In the genomic region with DNA sequence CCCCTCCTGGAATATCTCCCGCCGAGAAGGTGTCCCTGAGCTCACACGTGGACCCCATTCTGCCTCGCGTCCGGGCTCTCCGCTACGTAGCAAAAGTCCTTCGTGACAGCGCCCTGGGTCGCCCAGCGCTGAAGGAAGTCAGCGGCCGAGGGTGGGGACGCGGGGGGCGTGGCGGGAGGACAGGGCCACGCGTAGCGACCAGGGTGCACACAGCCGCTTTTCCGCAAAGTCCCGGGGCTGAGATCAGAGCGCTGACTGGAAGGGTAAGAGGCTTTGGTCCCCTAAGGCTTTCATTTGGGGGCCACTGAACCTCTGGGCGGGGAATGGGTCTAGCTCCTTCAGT, we compare ENCODE assay signal across 8 mouse cellular contexts. TPM values are rescaled to one million over a fixed set of nuclear protein-coding genes. Genes with fewer than 3 reads are reported as not detected.
DNase-seq lines count a peak whose midpoint lies in the region; ATAC-seq and TF ChIP-seq lines count a peak whose summit lies in the region.

No protein-coding gene starts in this region.

- H3K36me3 ChIP-seq in hindbrain, embryonic 15.5 days: no peaks in the 10 kb centered on the region
- no peaks in the 10 kb centered on the region for H3K36me3 ChIP-seq in liver, embryonic 13.5 days

- H3K4me1 ChIP-seq in hindbrain, embryonic 15.5 days (replicated peaks): peaks cover 10% of the 10 kb centered on the region
- H3K4me1 ChIP-seq in liver, embryonic 13.5 days (replicated peaks): peaks cover 22% of the 10 kb centered on the region

- peak overlapping the region; percentile 94 for H3K4me2 ChIP-seq in hindbrain, embryonic 15.5 days
- H3K4me2 ChIP-seq in liver, embryonic 13.5 days: peak overlapping the region; percentile 69

- under 1% methylated on average over 26 of the region's 26 CpGs for WGBS in hindbrain, embryonic 15.5 days
- 2% methylated on average over 26 of the region's 26 CpGs for WGBS in liver, embryonic 13.5 days (ENCODE audit: insufficient replicate concordance)

- no peak for TF ChIP-seq CTCF in gastrocnemius, adult 2 months (IDR thresholded peaks at IDR 0.05)

- H3K27me3 ChIP-seq in hindbrain, embryonic 15.5 days: peaks cover 23% of the 10 kb centered on the region
- peaks cover 21% of the 10 kb centered on the region for H3K27me3 ChIP-seq in liver, embryonic 13.5 days

- no peak for ATAC-seq in hindbrain, embryonic 15.5 days (ENCODE audit: low FRiP score, low read depth)
- ATAC-seq in liver, embryonic 13.5 days (ENCODE audit: low read depth): peak; percentile 67
- peak; percentile 56; the same call in 1 of the 2 replicates for ATAC-seq in monocyte, adult 5-6 weeks (replicated peaks; ENCODE audit: insufficient number of reproducible peaks, low FRiP score, low TSS enrichment, poor library complexity, severe bottlenecking)

- 0 out of 2 replicates have a peak overlapping the region, but pooled peaks have one; percentile 16 for H3K9ac ChIP-seq in hindbrain, embryonic 15.5 days
- H3K9ac ChIP-seq in liver, embryonic 13.5 days: peak overlapping the region; percentile 54; the same call in 1 of the 2 replicates

- peak overlapping the region; percentile 67 for H3K4me3 ChIP-seq in gastrocnemius, adult 2 months
- H3K4me3 ChIP-seq in hindbrain, embryonic 15.5 days: peak overlapping the region; percentile 40
- H3K4me3 ChIP-seq in liver, embryonic 13.5 days (replicated peaks): peak overlapping the region; percentile 51

- peak; percentile 23 for DNase-seq in urinary bladder, adult 2 months (ENCODE audit: low spot score)
- no peak for DNase-seq in urinary bladder, postnatal 4 days (ENCODE audit: low spot score in 2 of 2)
- peak; percentile 54 for DNase-seq in gastrocnemius, adult 2 months
- no peak for DNase-seq in liver, embryonic 13.5 days
- DNase-seq in thymus, postnatal 0 days (ENCODE audit: low spot score): peak; percentile 62
- DNase-seq in left cerebral cortex, adult 8-10 months (ENCODE audit: low spot score in 2 of 2): no peak

- no peak overlapping the region for H3K27ac ChIP-seq in gastrocnemius, adult 2 months
- H3K27ac ChIP-seq in hindbrain, embryonic 15.5 days (replicated peaks): no peak overlapping the region
- H3K27ac ChIP-seq in liver, embryonic 13.5 days: peak overlapping the region; percentile 34; the same call in 1 of the 2 replicates

- intact Hi-C loops in gastrocnemius, adult 2 months (cut with DNase I): no loop called here

- H3K9me3 ChIP-seq in hindbrain, embryonic 15.5 days: no peaks in the 10 kb centered on the region
- no peaks in the 10 kb centered on the region for H3K9me3 ChIP-seq in liver, embryonic 13.5 days (replicated peaks)

RNA-seq across cellular contexts. Expression of gene Mcoln2, which starts 0.4 kb away (rescaled TPM):
- polyA plus RNA-seq in urinary bladder, adult 2 months (2012; rRNA removed): 1.3 TPM in 2 replicates
- under 1 TPM in 1 of 2 experiments, not detected in 1; 0.74 TPM for total RNA-seq in gastrocnemius, adult 2 months (2021)
- polyA plus RNA-seq in hindbrain, embryonic 15.5 days (2015; fragmentation: Nextera tagmentation; extraction: Ambion mirVana): 0.27 and 0.28 TPM in 2 replicates
- 6.7 and 7.5 TPM in 2 replicates for polyA plus RNA-seq in liver, embryonic 13.5 days (2015; fragmentation: Nextera tagmentation; extraction: Ambion mirVana)
- 13.6 to 28.6 TPM (median 14.5 TPM) in 3 replicates for total RNA-seq in monocyte, adult 5-6 weeks (2017)
- polyA plus RNA-seq in thymus, postnatal 0 days (2015; fragmentation: Nextera tagmentation; extraction: Ambion mirVana): 11.1 and 12.5 TPM in 2 replicates
- total RNA-seq in left cerebral cortex, adult 8-10 months (2022): not detected

RNA-seq across cellular contexts. Expression of gene Mcoln3, which starts 32.8 kb away (rescaled TPM):
- 0.01 and 0.12 TPM in 2 replicates for polyA plus RNA-seq in urinary bladder, adult 2 months (2012; rRNA removed)
- total RNA-seq in gastrocnemius, adult 2 months (2021): not detected
- polyA plus RNA-seq in hindbrain, embryonic 15.5 days (2015; fragmentation: Nextera tagmentation; extraction: Ambion mirVana): 0.22 and 0.52 TPM in 2 replicates
- polyA plus RNA-seq in liver, embryonic 13.5 days (2015; fragmentation: Nextera tagmentation; extraction: Ambion mirVana): 0.13 and 0.19 TPM in 2 replicates
- total RNA-seq in monocyte, adult 5-6 weeks (2017): 0.19 to 0.78 TPM (median 0.75 TPM) in 3 replicates
- 5.5 and 6.6 TPM in 2 replicates for polyA plus RNA-seq in thymus, postnatal 0 days (2015; fragmentation: Nextera tagmentation; extraction: Ambion mirVana)
- not detected for total RNA-seq in left cerebral cortex, adult 8-10 months (2022)

RNA-seq across cellular contexts. Expression of gene Wdr63, which starts 42.1 kb away (rescaled TPM):
- 0.15 and 0.25 TPM in 2 replicates for polyA plus RNA-seq in urinary bladder, adult 2 months (2012; rRNA removed)
- not detected for total RNA-seq in gastrocnemius, adult 2 months (2021)
- polyA plus RNA-seq in hindbrain, embryonic 15.5 days (2015; fragmentation: Nextera tagmentation; extraction: Ambion mirVana): 0.79 and 1.7 TPM in 2 replicates
- 0.15 and 0.35 TPM in 2 replicates for polyA plus RNA-seq in liver, embryonic 13.5 days (2015; fragmentation: Nextera tagmentation; extraction: Ambion mirVana)
- total RNA-seq in monocyte, adult 5-6 weeks (2017): not detected in 3 replicates
- polyA plus RNA-seq in thymus, postnatal 0 days (2015; fragmentation: Nextera tagmentation; extraction: Ambion mirVana): 0.13 and 0.33 TPM in 2 replicates
- 1 to 10 TPM in 1 of 4 experiments, under 1 TPM in 3; 0.21 to 1.5 (median 0.29) TPM for total RNA-seq in left cerebral cortex, adult 8-10 months (2022)

Comparison
In these comparisons a context has a peak if more than half of its experiments do, and no peak if none do; other contexts are left out.
1. DNase-seq: peak in urinary bladder, adult 2 months (single experiment), gastrocnemius, adult 2 months (single experiment) and thymus, postnatal 0 days (single experiment); none in urinary bladder, postnatal 4 days (0 of 2), liver, embryonic 13.5 days (single experiment) and left cerebral cortex, adult 8-10 months (0 of 2).
2. Peak in every context shown above with its lines, with median percentiles within 50 percentile points of each other: H3K4me3 ChIP-seq.